Mouse (Mus musculus): ENCODE measurements around the gene Olfr1446.

Gene Olfr1446

DNA sequence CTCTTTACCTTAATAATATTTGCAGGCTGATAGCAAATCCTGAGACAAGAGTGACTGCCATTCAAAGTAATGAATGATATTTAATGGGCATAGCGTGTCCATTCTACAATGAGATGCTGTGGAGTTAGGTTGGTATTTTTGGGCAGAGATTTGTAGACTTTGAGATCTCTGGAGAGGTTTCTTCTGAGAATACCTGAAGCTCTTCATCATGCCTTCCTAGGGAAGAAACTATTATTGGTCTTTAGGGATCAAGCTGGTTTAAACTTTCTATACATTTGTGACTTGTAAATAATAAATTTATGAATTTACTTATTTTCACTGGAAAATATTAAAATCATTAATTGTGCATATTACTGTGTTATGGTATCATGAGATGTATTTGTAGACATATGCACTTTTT is at the start of gene Olfr1446:
Gene Olfr1446, minus strand, starts transcription at position 101 of the 400 bp plus-strand sequence.
- no peak for DNase-seq (ENCODE audit: low read depth)

DNA sequence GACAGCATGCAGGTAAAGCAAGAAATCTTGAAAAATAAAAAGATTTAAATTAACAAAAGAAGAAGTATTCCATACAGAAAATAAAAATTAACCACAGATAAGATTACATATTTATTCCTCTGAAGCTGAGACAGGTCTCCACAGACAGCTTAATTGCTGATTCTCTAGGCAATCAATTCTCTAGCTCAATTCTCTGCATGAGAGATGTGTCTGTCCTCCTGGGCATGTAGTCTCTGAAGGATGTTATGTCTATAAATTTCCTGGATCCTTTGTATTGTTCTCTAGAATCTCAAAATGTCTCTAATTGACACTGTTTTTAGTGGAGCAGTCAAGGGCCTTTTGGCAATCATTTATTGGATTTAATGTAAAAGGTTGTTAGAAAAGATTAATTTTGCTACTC is 37.2 kb upstream of the Olfr1446 start, which contains the start of gene Olfr1449:
Gene Olfr1449, plus strand, starts transcription at position 301 of the 400 bp plus-strand sequence.
- DNase-seq (ENCODE audit: low read depth): no peak

DNA sequence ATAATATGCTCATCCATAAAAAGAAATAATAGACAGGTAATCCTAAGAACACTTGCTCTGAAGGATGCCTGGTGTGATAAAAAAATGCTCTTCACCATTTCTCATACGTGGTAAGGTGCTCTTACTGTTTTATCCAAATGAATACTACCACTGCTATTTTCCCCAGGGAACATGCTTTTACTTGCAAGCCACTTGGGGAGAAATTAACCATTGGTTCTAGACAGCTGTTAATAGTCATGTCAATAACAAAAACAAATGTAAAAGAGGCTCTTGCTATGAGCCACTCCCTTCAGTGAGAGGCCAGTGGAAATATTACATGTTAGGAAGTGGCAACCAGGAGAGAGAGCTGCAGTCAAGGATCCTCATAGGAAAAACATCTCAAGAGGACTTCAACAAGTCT is 31.0 kb upstream of the Olfr1446 start, which contains the start of gene Olfr1448:
Gene Olfr1448, minus strand, starts transcription at position 101 of the 400 bp plus-strand sequence.
- DNase-seq (ENCODE audit: low read depth): no peak

DNA sequence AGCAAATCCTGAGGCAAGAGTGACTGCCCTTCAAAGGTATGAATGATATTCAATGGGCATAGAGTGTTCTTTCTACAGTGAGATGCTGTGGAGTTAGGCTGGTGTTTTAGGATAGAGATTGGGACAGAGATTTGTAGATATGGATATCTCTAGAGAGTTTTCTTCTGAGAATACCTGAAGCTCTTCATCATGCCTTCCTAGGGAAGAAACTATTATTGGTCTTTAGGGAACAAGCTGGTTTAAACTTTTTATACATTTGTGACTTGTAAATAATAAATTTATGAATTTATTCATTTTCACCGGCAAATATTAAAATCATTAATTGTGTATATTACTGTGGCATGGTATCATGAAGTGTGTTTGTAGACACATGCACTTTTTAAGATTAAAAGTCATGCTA is 10.3 kb upstream of the Olfr1446 start, which contains the start of gene Olfr1447:
Gene Olfr1447, minus strand, starts transcription at position 101 of the 400 bp plus-strand sequence.
- DNase-seq (ENCODE audit: low read depth): no peak

DNA sequence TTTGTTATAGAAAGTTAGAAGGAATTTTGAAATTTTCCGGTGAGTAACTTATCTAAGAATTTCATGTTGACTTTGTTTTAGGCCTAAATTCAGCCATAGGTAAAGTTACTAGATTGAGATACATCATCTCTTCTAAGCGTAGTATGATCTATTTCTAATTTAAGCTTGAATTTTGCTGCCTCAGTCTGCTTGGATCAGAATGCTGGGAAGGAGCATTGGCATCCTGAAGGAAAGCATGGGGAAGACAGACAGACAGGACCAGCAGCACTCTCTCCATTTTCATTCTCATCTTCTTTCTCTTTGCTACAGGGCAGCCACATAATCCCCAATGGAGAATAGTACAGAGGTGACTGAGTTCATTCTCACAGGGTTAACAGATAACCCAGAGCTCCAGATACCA is 9.8 kb downstream of the Olfr1446 start, which contains the start of gene Olfr1445:
Gene Olfr1445, plus strand, starts transcription at position 301 of the 400 bp plus-strand sequence.
- DNase-seq (ENCODE audit: low read depth): no peak

DNA sequence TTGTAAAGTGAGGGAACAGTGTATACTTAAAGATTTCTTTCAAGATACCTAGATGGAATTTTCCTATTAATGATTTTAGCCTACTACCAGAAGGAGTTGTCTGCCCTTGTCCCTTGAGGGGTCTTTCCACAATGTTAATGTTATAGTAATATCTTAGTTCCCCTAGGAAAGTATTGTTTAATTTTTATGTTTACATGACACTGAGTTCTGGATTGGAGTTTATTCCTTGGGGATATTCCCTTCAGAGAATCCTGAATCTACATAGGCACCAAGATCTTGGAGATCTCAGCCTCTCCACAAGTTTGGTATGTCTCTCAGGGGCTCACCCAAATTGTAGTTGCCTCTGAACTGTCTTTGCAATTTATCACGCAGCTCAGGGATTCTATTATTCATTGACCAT is 36.3 kb downstream of the Olfr1446 start, which contains the start of gene Olfr1444:
Gene Olfr1444, plus strand, starts transcription at position 301 of the 400 bp plus-strand sequence.
- DNase-seq (ENCODE audit: low read depth): no peak

DNA sequence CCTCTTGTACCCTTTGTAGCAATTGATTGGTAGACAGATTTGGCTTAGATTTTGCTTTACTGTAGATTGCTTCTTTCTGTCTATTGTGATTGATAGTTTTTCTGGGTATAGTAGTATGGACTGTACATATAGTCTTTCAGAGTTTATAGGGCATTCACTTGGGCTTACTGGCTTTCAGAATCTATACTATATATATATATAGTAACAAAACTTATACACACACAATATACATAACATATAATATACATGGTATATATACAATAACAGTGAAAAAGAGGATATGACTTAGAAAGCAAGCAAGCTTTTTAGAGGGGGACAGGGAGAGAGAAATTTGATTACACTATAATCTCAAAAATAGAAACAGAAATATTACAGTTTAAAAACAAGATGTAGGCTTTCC is 46.9 kb downstream of the Olfr1446 start, which contains the start of gene Gm5244:
Gene Gm5244, plus strand, starts transcription at position 301 of the 400 bp plus-strand sequence.
- DNase-seq (ENCODE audit: low read depth): no peak

DNA sequence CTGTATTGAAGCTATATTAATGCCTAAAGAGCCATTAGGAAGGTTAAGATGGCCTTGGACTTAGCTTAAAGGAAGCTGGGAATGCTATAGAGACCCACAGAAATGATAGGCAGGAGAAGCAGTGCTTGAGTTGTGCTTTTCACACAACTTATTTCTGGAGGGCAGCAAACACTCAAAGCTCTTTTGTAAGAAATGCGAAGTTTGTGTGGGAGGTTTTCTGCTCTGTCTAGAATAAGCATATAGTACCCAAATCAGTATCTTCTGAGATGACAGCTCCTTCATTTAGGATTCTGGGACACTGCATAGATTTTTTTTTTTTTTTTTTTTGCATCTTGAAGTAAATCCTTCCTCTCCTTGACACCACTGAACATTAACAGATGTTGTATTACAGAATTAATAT is 54.8 kb downstream of the Olfr1446 start:
- no peak for DNase-seq (ENCODE audit: low read depth)
